Mouse (Mus musculus) olfactory bulb, adult 2 months (tissue): ENCODE measurements around the gene Lmtk3. TPM values are rescaled to one million over a fixed set of nuclear protein-coding genes. Genes with fewer than 3 reads are reported as not detected.

Experiments
- H3K27ac ChIP-seq: fragments of 200-500 bp; 2 replicates; pipeline ENCODE4 v1.5.1; 2012; ENCODE audit warnings: low read depth, low read length; ENCODE audit not compliant: insufficient read depth
- H3K4me1 ChIP-seq: fragments of 200-500 bp; 2 replicates; pipeline ENCODE4 v1.6.1; 2012; ENCODE audit warnings: low read length; ENCODE audit not compliant: control insufficient read depth, insufficient read depth
- H3K4me3 ChIP-seq: fragments of 200-500 bp; 2 replicates; pipeline ENCODE4 v1.5.1; 2012; ENCODE audit warnings: mild to moderate bottlenecking, low read depth, low read length, moderate library complexity; ENCODE audit not compliant: insufficient read depth
- CTCF ChIP-seq: fragments of 200-500 bp; IDR thresholded peaks from 2 replicates; pipeline ENCODE4 v1.5.1; 2012; ENCODE audit warnings: low read depth, mild to moderate bottlenecking, low read length, moderate library complexity; ENCODE audit not compliant: insufficient read depth
- POLR2A ChIP-seq: fragments of 200-500 bp; IDR thresholded peaks from 2 replicates; pipeline ENCODE4 v1.6.1; 2012; ENCODE audit warnings: mild to moderate bottlenecking, low read depth, low read length, moderate library complexity; ENCODE audit not compliant: insufficient read depth
- whole genome bisulfite sequencing: fragments of 180-500 bp; shearing (Covaris S2); methylation state at CpG from one replicate; pipeline ENCODE4 v1.1.7; 2018; 5-methylcytosine and 5-hydroxymethylcytosine counted together
- polyA plus RNA-seq: library from polyadenylated mRNA; stranded (reverse); fragments of >200 nt; gene quantifications from 2 replicates; pipeline ENCODE4 v1.2.4, GENCODE M21; 2012; ENCODE audit warnings: low replicate concordance; ENCODE audit not compliant: missing spikeins, insufficient read depth, insufficient read length

Lmtk3 gene
- polyA plus RNA-seq, 1 experiment = not detected

DNA sequence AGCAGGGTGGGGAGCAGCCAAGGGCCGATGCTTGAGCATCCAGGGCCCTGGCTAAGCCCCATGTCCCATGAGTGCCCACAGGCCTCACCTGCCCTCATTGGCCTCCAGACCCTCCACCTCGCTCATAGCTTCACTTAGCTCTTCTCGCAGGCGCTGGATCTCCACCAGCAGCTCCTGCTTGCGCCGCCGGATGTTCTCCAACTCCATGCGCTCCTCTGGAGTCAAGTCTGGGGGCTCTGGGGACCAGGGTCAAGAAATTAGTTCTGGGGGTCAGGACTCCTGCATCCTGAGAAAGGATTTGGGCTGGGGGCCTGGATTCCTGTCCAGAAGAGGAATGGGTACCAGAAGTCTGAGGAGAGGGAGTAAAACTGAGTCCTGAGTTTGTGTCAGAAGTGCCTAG is 29.4 kb downstream of the Lmtk3 start:
- H3K4me1 ChIP-seq = peaks cover 20% of the 10 kb centered on the region
- H3K4me3 ChIP-seq = peak overlapping the region; percentile 13; the same call in 1 of the 2 replicates
- 83% methylated on average over 8 of the region's 8 CpGs for WGBS
- H3K27ac ChIP-seq = no peak overlapping the region
- no peak for TF ChIP-seq CTCF
- no peak for TF ChIP-seq POLR2A

DNA sequence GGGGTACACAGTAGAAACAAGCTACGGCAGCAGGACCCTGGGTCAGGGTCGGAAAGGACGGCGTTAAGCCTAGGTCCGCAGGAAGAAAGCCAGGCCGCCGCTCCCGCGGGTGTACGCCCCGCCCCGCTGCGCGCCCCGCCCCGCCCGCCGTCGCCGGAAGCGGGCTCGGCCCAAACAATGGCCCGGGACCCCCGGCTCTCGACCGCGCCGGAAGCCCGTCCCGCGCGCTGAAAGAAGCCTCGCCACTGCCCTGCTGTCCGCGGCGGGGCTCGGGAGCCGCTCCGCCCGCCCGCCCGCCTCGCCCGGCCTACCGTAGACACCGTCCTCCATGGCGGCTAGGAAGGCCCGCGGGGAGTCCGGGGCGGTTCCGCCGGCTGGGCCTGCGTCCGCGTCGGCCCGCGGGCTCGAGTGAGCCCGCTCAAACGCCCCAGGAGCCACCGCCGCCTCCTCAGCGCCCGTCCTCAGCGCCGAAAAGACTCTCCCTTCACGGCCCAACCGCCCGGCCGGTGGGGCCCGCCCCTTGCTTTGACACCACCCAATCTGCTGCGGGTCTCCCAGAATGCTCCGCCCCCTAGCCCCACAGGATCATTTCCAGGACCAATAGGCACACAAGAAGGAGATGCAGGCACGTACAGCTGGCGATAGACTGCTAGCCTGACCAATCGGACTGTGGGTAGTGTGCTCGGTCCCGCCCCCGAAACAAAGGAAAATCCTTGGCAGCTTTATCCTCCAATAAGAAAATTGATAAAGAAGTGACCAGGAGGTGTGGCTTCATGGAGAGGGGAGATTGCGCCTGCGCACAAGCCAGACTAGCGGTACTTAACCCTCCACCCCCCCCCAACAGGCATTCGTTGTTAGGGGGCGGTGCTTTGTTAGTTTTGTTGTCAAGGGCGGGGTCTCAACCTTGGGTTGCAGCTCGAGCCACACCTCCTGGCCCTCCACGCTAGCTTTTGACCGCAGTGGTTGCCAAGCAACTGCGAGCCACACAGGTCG is 30.5 kb downstream of the Lmtk3 start, which contains the start of gene Cyth2:
TSS of gene Cyth2 (minus strand) at position 795 of the 993 bp plus-strand sequence.
- TF ChIP-seq CTCF (no peak), POLR2A (peak; percentile 85)
- WGBS = under 1% methylated on average over 91 of the region's 92 CpGs
- Histone ChIP-seq H3K4me3 (peak within 1 kb of the TSS; percentile 99), H3K27ac (peak within 1 kb of the TSS; percentile 92), H3K4me1 (peaks cover 15% of the 10 kb centered on the region)

DNA sequence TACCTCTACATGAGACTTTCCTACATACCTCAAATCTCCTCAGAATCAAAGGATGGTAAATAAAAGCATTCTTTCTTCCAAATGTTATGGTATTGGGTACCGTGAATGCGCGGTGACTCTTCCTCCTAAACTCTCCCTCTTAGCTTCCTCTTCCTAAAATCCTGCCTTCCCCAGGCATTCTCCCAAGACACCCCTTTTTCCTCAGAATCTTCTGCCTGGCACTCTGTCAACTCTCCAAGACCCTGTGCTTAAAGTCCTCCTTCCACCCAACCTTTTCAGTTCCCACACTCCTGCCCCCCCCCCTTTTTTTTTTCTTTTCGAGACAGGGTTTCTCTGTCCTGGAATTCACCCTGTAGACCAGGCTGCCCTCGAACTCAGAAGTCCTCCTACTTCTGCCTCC is 31.3 kb downstream of the Lmtk3 start:
- 0 out of 2 replicates have a peak overlapping the region, but pooled peaks have one; percentile 12 for H3K27ac ChIP-seq
- WGBS = 4% methylated on average over 5 of the region's 5 CpGs
- H3K4me3 ChIP-seq = peak overlapping the region; percentile 36

DNA sequence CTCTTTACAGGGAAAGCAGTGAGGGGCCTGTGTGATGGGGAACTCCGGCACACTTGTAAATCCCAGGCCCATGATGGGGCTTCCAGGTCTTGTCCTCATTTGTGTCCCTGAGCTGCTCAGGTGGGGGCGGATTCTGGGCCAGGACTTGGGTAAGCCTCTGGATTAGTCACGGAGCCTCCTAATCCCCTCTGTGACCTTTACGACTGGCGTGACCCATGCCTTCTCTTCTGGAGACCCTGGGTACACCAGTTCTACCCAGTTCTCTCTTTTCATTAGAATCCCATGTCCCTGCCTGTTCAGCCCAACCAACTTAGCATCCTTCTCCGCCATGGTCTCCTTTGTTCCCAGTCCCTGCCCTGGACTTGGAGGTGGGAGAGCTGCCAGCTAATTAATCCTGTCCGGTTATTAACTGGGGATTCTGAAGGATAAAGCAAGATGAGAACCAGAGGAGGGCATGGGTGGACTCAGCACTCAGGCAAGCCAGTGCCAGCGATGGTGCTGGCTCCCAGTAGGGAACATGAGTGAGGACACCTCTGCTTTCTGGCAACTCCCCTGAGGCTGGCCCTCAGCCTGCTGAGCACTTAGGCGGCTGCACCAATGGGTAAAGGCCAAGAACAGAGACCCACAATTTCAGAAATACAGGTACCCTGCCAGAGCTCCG is 31.9 kb downstream of the Lmtk3 start:
- WGBS = 30% methylated on average over 10 of the region's 10 CpGs
- 0 out of 2 replicates have a peak overlapping the region, but pooled peaks have one; percentile 12 for H3K27ac ChIP-seq
- H3K4me3 ChIP-seq = no peak overlapping the region

More for the DNA sequence above, 31.3 kb downstream of the Lmtk3 start:
- TF ChIP-seq CTCF (no peak), POLR2A (no peak)
- H3K4me1 ChIP-seq = peaks cover 15% of the 10 kb centered on the region

DNA sequence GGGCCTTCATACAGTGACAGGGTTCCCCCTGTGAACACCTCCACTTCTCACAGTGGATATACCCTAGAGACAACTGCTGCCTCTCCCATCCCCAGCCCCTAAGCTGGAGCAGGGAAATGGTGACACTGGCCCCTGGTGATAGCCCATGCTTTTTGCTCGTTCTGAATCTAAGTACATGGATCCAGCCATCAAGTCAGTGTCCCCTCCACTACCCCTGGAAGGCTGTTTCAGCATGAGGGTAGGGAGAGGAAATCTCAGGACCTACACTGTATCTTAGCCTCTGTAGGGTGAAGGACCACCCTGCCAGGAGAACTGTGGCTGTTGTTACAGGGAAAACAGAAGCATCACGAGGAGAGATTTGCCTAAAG is 32.4 kb downstream of the Lmtk3 start:
- Histone ChIP-seq H3K4me3 (no peak overlapping the region), H3K27ac (no peak overlapping the region), H3K4me1 (peaks cover 15% of the 10 kb centered on the region)
- 30% methylated on average over 2 of the region's 2 CpGs for WGBS
- TF ChIP-seq POLR2A (no peak), CTCF (no peak)

More for the DNA sequence above, 31.9 kb downstream of the Lmtk3 start:
- H3K4me1 ChIP-seq = peaks cover 15% of the 10 kb centered on the region
- TF ChIP-seq CTCF = no peak
- no peak for TF ChIP-seq POLR2A

DNA sequence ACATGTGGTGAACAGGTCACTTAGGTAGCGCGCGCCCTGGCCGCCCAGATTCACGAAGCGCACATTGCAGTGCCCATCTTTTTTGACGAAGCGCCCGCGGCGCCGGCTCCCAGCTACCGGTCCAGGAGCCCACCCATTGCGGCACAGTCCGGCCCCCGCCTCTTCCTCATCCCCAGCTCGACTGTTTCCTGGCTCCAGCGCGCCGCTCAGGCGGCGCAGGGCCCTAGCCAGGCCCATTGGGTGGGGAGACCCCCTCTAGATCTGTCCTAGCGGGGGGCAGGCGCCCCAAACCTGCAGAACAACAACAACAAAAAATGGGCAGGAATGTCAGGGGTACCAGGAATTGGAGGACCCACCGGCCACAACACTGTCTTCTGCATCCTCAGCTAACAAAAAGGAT is 36.3 kb downstream of the Lmtk3 start:
- H3K4me3 ChIP-seq = no peak overlapping the region
- 33% methylated on average over 25 of the region's 25 CpGs for WGBS
- H3K4me1 ChIP-seq = peaks cover 10% of the 10 kb centered on the region
- no peak for TF ChIP-seq POLR2A
- TF ChIP-seq CTCF = no peak
- H3K27ac ChIP-seq = no peak overlapping the region

DNA sequence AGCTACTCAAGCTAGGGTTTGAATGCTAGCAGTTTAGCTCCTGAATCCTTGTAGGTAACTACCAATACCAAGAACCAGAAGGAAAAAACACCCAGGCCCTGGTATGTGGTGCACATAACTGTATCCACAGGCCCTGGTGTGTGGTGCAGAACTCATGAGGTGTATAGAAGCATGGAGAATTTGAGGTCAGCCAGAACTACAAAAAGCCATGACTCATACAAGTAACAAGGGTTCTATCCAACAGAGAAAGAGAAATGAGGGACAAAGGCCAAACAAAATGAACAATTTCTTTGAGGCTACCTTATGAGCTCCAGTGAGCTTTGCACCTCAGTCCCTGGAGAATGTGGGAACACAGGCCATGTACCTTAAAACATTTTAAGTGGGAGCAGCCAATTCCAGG is 37.4 kb downstream of the Lmtk3 start:
- H3K4me3 ChIP-seq = no peak overlapping the region
- no peaks in the 10 kb centered on the region; the same call in 1 of the 2 replicates for H3K4me1 ChIP-seq
- H3K27ac ChIP-seq = no peak overlapping the region
- TF ChIP-seq CTCF (no peak), POLR2A (no peak)

DNA sequence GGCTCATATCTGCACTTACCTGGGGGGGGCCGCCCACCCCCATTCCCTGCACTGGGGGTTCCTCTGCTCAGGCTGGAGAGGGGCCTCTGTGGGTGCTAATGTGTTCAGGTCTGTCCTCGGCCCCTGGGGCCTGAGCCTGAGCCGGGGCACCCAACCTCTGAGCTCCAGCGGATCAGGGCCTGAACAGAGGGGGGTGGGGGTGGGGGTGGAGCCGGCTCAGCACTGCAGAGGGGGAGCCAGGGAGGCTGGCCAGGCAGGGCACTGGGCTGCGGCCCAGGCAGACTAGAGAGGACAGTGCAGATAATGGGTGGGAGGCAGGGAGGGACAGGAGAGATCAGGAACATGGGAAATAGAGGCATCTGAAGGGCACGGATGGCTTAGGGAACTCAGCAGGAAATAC is 41.1 kb downstream of the Lmtk3 start, which contains the start of gene Kcnj14:
TSS of gene Kcnj14 (minus strand) at position 185 of the 400 bp plus-strand sequence.
- TF ChIP-seq POLR2A (no peak), CTCF (no peak)
- Histone ChIP-seq H3K4me3 (no peak within 1 kb of the TSS), H3K4me1 (no peaks in the 10 kb centered on the region; the same call in 1 of the 2 replicates), H3K27ac (no peak within 1 kb of the TSS)
- WGBS = 68% methylated on average over 7 of the region's 7 CpGs
